Mouse (Mus musculus) Patski (cell line): ENCODE data around the gene Slc4a10. TPM values are rescaled to one million over a fixed set of nuclear protein-coding genes. Genes with fewer than 3 reads are reported as not detected.

Experiments used
- ATAC-seq: fragments of 100-300 bp; one replicate; pipeline ENCODE4 v1.8.0; 2021
- CTCF ChIA-PET: fragments of 350-600 bp; sonication (Branson Sonifier 250); formaldehyde crosslinking; loops from one replicate; lab custom pipeline; 2022; ENCODE audit warnings: inconsistent platforms; lab: Charles Lee
- POLR2A ChIA-PET: fragments of 350-600 bp; sonication (Branson Sonifier 250); formaldehyde crosslinking; loops from one replicate; lab custom pipeline; 2022; ENCODE audit warnings: antibody characterized with exemption, inconsistent platforms; lab: Charles Lee
- DNase-seq: peaks from one replicate; pipeline ENCODE4 v3.0.0-alpha.2; 2011; ENCODE audit warnings: low read depth, low spot score
- H3K27me3 ChIP-seq: fragments of 371-371 bp; one replicate; pipeline ENCODE4 v1.5.1; 2021
- CTCF ChIP-seq: fragments of 100-300 bp; IDR thresholded peaks from one replicate; pipeline ENCODE4 v1.5.1; 2021
- in situ Hi-C: fragments of 300-500 bp; cut with MboI; formaldehyde crosslinking; loops from 3 replicates; pipeline ENCODE4 v1.11.1; 2018; ENCODE audit warnings: low pct_unique_long_range_greater_than_20kb, mixed read lengths
- polyA plus RNA-seq: library from polyadenylated mRNA; unstranded; gene quantifications from one replicate; pipeline ENCODE4 v1.2.3, GENCODE M21; 2021

The Slc4a10 gene
- polyA plus RNA-seq, 1 experiment from 2014 or later: not detected

DNA sequence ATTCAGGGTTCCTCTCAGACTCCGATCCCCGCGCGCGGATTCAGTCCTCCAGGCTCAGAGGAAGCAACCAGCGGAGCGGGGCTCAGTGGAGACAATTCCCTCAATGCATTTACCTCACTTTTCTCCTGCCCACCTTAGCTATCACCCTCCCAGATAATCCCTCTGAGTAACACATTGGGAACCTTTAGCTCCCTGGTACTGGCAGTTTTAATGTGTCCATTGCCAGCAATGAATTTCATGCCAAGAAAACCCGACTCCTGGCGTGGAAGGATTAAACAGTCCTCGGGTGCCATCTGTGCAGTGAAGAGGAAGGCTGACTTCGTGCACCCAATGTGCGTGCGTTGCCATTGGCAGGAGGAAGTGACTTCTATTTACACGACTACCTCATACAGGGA lies 295.5 kb downstream of the Slc4a10 start:
- no peaks in the 10 kb centered on the region for H3K27me3 ChIP-seq
- in situ Hi-C loops: no loop called here
- ChIA-PET CTCF (no interaction called here), POLR2A (no interaction called here)
- TF ChIP-seq CTCF: no peak
- ATAC-seq (no peak), DNase-seq (no peak)

GRCm38 (mm10) chr2:62344367-62344766 lies 298.1 kb downstream of the Slc4a10 start:
- CTCF ChIA-PET: interaction anchor here (0.8 to 1.2 kb wide), 3 partner anchors 13 to 109 kb away, joined by 3 to 4 read pairs (median 3); no protein-coding TSS in a partner anchor
- H3K27me3 ChIP-seq: no peaks in the 10 kb centered on the region
- ATAC-seq (no peak), DNase-seq (no peak)
- POLR2A ChIA-PET: no interaction called here
- in situ Hi-C loops: no loop called here
- TF ChIP-seq CTCF: no peak

DNA sequence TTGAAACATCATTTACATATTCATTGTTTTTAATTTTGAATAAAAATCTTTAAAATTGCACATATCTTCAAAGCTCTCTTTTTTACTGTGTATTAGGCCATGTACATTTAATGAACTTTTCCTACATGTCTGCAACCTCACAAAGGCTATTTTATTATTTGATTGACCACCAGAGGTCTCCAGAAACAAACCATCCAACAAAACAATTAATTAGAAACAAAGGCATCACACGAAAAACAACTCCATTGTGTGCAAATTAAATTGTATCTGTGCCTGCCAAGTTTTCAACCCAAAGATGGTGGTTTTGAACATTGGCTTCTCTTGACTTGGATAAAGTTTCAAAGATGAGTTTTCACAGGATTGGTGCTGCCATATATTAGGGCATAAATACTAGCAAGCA lies 300.5 kb downstream of the Slc4a10 start:
- peak; percentile 5 for TF ChIP-seq CTCF
- in situ Hi-C loops: loop anchor here (5.0 kb wide), 1 partner anchor 116 kb away; no protein-coding TSS in a partner anchor
- ATAC-seq (no peak), DNase-seq (no peak)
- POLR2A ChIA-PET: interaction anchor here (0.6 to 0.7 kb wide), 2 partner anchors 95 to 317 kb away, joined by 4 to 6 read pairs; partner anchors contain the start of gene Gca
- CTCF ChIA-PET: interaction anchor here (0.9 to 1.5 kb wide), 5 partner anchors 84 to 282 kb away, joined by 3 to 6 read pairs (median 5); no protein-coding TSS in a partner anchor
- H3K27me3 ChIP-seq: no peaks in the 10 kb centered on the region

GRCm38 (mm10) chr2:62347762-62348161 lies 301.5 kb downstream of the Slc4a10 start:
- DNase-seq (no peak), ATAC-seq (no peak)
- no peak for TF ChIP-seq CTCF
- in situ Hi-C loops: loop anchor here (5.0 kb wide), 1 partner anchor 115 kb away; no protein-coding TSS in a partner anchor
- CTCF ChIA-PET: interaction anchor here (1.2 to 1.3 kb wide), 2 partner anchors 9 to 14 kb away, joined by 3 read pairs; no protein-coding TSS in a partner anchor
- POLR2A ChIA-PET: interaction anchor here (0.6 kb wide), 1 partner anchor 893 kb away, joined by 3 read pairs; no protein-coding TSS in a partner anchor
- no peaks in the 10 kb centered on the region for H3K27me3 ChIP-seq

DNA sequence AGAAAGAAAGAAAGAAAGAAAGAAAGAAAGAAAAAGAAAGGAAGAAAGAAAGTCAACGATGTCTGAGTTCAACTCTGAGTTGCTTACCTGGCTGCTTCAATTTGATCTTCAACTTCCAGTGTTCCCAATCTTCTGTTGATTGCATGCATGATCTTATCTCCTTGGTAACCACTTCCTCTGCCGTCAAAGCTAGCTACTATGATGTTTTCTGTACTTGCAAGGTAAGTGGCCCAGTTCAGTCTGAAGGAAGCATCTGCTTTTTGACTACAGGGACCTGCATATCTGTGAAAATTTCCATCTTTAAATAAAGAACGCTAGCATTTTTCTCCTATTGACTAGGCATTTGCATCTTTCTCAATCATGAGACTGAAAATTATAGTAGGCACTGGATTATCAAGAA lies 305.8 kb downstream of the Slc4a10 start:
- no peak for ATAC-seq
- H3K27me3 ChIP-seq: no peaks in the 10 kb centered on the region
- no peak for TF ChIP-seq CTCF
- in situ Hi-C loops: no loop called here
- no peak for DNase-seq
- POLR2A ChIA-PET: no interaction called here
- CTCF ChIA-PET: interaction anchor here (1.6 to 2.3 kb wide), 2 partner anchors 10 to 20 kb away, joined by 3 to 5 read pairs; no protein-coding TSS in a partner anchor

DNA sequence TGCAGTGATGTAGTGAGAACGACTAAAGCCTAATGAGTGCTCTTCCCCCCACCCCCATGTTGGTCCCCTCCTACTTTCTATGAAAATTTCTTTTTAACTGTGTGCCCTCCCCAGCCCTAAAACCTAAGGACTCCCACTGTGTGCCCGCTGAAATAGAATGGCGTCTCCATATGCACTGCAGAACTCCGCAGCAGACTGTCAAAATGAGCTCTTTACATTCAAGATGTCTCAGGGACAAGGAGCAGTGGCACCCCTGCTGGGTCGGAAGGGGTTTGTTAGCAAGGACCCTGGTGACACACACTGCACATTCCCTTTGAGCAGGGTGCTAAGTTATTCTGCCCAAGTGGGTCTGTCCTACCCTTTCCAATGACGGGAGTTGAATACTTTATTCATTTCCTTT lies 309.5 kb downstream of the Slc4a10 start:
- no peak for ATAC-seq
- in situ Hi-C loops: no loop called here
- no peak for TF ChIP-seq CTCF

DNA sequence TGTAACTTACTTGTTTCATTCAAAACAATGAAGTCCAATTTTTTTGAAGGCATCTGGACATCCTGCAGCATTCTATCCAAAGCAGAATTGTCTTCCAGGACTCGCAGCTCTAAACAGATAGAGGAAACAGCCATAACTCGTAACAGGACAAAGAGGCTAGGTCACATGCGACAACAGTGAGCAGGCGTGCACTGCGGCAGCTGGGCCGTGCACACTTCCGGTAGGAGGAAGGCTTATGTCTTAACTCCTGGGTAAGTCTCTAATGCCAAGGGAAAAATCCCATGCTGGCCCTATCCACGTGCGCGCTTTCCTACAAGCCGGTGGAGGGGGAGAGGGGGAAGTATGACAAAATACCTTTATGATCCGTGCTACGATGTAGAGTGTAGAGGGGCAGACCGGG lies 310.3 kb downstream of the Slc4a10 start:
- in situ Hi-C loops: no loop called here
- ChIA-PET CTCF (interaction anchor here (0.7 to 1.5 kb wide), 3 partner anchors 12 to 101 kb away, joined by 3 read pairs; no protein-coding TSS in a partner anchor), POLR2A (interaction anchor here (0.8 kb wide), 1 partner anchor 25 kb away, joined by 3 read pairs; no protein-coding TSS in a partner anchor)
- no peaks in the 10 kb centered on the region for H3K27me3 ChIP-seq
- ATAC-seq (no peak), DNase-seq (no peak)
- no peak for TF ChIP-seq CTCF

More for the DNA sequence above, 309.5 kb downstream of the Slc4a10 start:
- no peak for DNase-seq
- ChIA-PET POLR2A (no interaction called here), CTCF (interaction anchor here (1.5 kb wide), 1 partner anchor 102 kb away, joined by 3 read pairs; no protein-coding TSS in a partner anchor)
- no peaks in the 10 kb centered on the region for H3K27me3 ChIP-seq

DNA sequence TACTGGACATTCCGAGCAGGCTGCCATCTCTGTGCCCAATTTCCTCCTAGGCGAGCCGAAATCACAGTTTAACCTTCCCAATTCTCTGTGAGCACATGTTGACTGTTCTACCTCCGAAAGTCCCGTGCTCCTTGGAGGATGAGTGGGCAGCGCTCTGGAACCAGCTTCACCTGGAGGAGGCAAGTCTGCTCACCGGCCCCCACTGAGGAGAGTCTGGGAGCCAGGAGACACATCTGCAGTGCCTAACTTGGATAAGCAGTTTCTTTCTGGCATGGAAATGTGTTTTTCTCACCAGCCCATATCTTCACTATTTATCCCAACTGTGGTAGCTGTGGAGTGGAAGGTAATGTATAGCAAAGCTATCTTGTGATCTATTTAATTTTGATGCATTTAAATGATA lies 311.0 kb downstream of the Slc4a10 start:
- no peak for ATAC-seq
- in situ Hi-C loops: no loop called here

DNA sequence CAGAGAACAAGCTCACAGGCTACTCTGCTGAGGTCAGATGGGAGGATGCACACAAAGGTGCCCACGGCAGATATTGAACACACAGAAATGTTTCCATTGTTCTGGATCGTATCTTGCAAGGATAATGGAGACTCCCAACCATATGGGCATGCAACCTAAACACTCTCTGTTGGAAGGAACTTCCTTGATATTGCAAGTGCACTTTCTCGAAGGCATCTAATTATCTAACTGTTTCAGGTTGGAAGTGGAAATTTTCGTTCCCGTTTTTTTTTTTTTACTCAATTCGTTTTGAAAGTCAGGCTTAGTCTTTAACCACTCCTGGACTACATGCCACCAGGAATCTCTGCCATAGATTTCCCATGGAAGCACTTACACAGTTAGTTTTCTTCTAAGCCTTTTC lies 314.6 kb downstream of the Slc4a10 start:
- in situ Hi-C loops: no loop called here
- POLR2A ChIA-PET: interaction anchor here (0.7 kb wide), 1 partner anchor 365 kb away, joined by 3 read pairs; no protein-coding TSS in a partner anchor
- no peak for ATAC-seq
- CTCF ChIA-PET: no interaction called here
- no peak for DNase-seq
- no peak for TF ChIP-seq CTCF
- H3K27me3 ChIP-seq: no peaks in the 10 kb centered on the region

More for the DNA sequence above, 311.0 kb downstream of the Slc4a10 start:
- ChIA-PET CTCF (interaction anchor here (0.7 to 1.5 kb wide), 2 partner anchors 13 to 100 kb away, joined by 3 read pairs; no protein-coding TSS in a partner anchor), POLR2A (interaction anchor here (0.8 kb wide), 1 partner anchor 24 kb away, joined by 3 read pairs; no protein-coding TSS in a partner anchor)
- no peak for DNase-seq
- TF ChIP-seq CTCF: no peak
- H3K27me3 ChIP-seq: no peaks in the 10 kb centered on the region

DNA sequence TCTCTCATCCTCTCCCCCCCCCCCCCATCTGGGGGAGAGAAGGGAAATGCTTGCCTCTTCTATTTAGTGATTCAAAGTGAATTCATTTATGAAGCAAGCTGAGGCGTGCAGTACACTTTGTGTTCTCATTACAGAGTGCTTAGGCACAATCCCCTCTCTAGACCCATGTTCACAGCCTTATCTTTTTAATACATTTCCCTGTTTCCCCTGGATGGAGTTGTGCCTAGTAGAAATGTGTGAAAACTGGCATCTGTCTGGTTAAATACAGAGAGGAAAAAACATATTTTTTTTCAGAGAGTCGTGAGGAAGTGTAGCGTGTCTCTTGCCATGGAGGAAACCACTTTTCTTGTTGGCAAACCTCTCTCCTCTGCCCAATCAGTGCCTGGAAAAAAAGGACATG lies 315.3 kb downstream of the Slc4a10 start:
- in situ Hi-C loops: no loop called here
- no peaks in the 10 kb centered on the region for H3K27me3 ChIP-seq
- ChIA-PET CTCF (interaction anchor here (1.1 kb wide), 1 partner anchor 13 kb away, joined by 3 read pairs; no protein-coding TSS in a partner anchor), POLR2A (interaction anchor here (0.7 kb wide), 1 partner anchor 365 kb away, joined by 3 read pairs; no protein-coding TSS in a partner anchor)
- TF ChIP-seq CTCF: no peak
- DNase-seq (no peak), ATAC-seq (no peak)

- ChIA-PET CTCF (interaction anchor here (0.9 to 1.2 kb wide), 3 partner anchors 10 to 14 kb away, joined by 3 read pairs; no protein-coding TSS in a partner anchor), POLR2A (no interaction called here)
- DNase-seq (no peak), ATAC-seq (no peak)
- no peaks in the 10 kb centered on the region for H3K27me3 ChIP-seq
- in situ Hi-C loops: no loop called here
- TF ChIP-seq CTCF: no peak
Observed at GRCm38 (mm10) chr2:62362211-62362610, 315.9 kb downstream of the Slc4a10 start.
